Mouse (Mus musculus): ENCODE measurements around the gene Adamts10. TPM values are rescaled to one million over a fixed set of nuclear protein-coding genes. Genes with fewer than 3 reads are reported as not detected.

Adamts10 gene
- 37.2 and 56.6 TPM in 2 replicates for total RNA-seq (2023)

GRCm38 (mm10) chr17:33523918-33524755 is at the start of gene Adamts10:
Gene Adamts10 (plus strand): TSS chr17:33524204.

DNA sequence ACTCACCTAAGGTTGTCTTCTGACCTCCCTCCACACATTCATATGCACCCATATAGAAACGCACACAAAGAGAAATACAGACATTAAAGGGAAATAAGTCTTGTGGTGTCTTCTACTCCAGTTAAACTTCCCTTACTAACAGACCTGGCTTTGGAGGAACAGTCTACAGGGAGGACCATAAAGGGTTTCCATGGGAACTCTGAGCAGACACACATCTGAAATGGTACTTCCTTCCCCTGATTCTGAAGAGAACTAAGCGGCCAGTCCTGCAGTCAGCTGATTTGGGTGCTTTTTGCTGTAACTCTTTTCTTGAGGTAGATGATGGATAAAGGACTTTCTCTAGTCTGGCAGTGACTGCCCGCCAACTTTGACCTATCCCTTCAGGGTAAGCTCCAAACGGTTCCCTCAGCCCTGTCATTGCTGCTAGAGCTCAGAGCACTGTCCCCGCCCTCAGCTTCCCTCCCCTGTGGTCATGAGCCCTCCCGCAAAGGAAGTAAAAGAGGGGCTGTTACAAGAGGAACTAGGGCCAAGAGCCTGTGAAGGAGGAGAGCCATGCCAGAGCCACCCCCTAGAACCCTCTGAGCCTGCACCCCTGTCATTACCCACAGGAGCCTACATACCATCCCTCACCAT is 31.3 kb downstream of the Adamts10 start, which contains the start of gene Myo1f:
TSS of gene Myo1f (plus strand) at position 485 of the 633 bp plus-strand sequence.

Other genes starting within 250 kb of the Adamts10 start
- 1.6 and 2.8 TPM in 2 replicates for gene Zfp955b, start 234.7 kb upstream of the Adamts10 start, total RNA-seq (2023)
- 3.7 and 3.8 TPM in 2 replicates for gene Zfp81, start 165.3 kb upstream of the Adamts10 start, total RNA-seq (2023)
- 12.0 and 14.6 TPM in 2 replicates for gene Zfp101, start 129.6 kb upstream of the Adamts10 start, total RNA-seq (2023)
- not detected in 2 replicates for gene Actl9, start 91.3 kb upstream of the Adamts10 start, total RNA-seq (2023)
- gene Myo1f, start 31.5 kb downstream of the Adamts10 start, total RNA-seq (2023), result 489 and 545 TPM in 2 replicates
- 64.9 and 67.7 TPM in 2 replicates for gene Zfp414, start 104.9 kb downstream of the Adamts10 start, total RNA-seq (2023)
- 306 and 399 TPM in 2 replicates for gene Pram1, start 113.9 kb downstream of the Adamts10 start, total RNA-seq (2023)
- gene Hnrnpm, start 162.7 kb downstream of the Adamts10 start, total RNA-seq (2023), result 256 and 388 TPM in 2 replicates
- gene March2, start 194.5 kb downstream of the Adamts10 start, total RNA-seq (2023), result 48.6 and 60.5 TPM in 2 replicates
- gene Rab11b, start 236.3 kb downstream of the Adamts10 start, total RNA-seq (2023), result 204 and 227 TPM in 2 replicates

All from neutrophil, adult 65 days (primary cell).